Mouse (Mus musculus) liver, postnatal 0 days (tissue): ENCODE measurements around the gene Gm45902. TPM values are rescaled to one million over a fixed set of nuclear protein-coding genes. Genes with fewer than 3 reads are reported as not detected.

Experiments
- ATAC-seq: fragments of 200-750 bp; cut with Nextera tagmentation; 2 replicates; pipeline ENCODE4 v1.8.0; 2017; ENCODE audit warnings: mild to moderate bottlenecking, moderate library complexity
- DNase-seq: peaks from one replicate; pipeline ENCODE4 v3.0.0-alpha.2; 2016
- H3K27ac ChIP-seq: fragments of 300-500 bp; sonication (generic); 2 replicates; pipeline ENCODE4 v1.5.1; 2014; ENCODE audit warnings: antibody characterized with exemption, moderate library complexity, mild to moderate bottlenecking, low read depth
- H3K27me3 ChIP-seq: fragments of 300-500 bp; sonication (generic); 2 replicates; pipeline ENCODE4 v1.6.1; 2014; ENCODE audit warnings: low read length, control low read depth, mixed read lengths; ENCODE audit not compliant: insufficient read depth
- H3K36me3 ChIP-seq: fragments of 300-500 bp; sonication (generic); replicated peaks from 2 replicates; pipeline ENCODE4 v1.6.1; 2014; ENCODE audit warnings: mild to moderate bottlenecking, control low read depth, low read length, moderate library complexity, mixed read lengths; ENCODE audit not compliant: insufficient read depth
- H3K4me1 ChIP-seq: fragments of 300-500 bp; sonication (generic); 2 replicates; pipeline ENCODE4 v1.6.1; 2014; ENCODE audit warnings: antibody characterized with exemption, mild to moderate bottlenecking, control low read depth; ENCODE audit not compliant: insufficient read depth
- H3K4me2 ChIP-seq: fragments of 300-500 bp; sonication (generic); 2 replicates; pipeline ENCODE4 v1.6.1; 2014; ENCODE audit warnings: low read depth, mild to moderate bottlenecking, low read length, moderate library complexity, mixed read lengths
- H3K4me3 ChIP-seq: fragments of 300-500 bp; sonication (generic); 2 replicates; pipeline ENCODE4 v1.5.1; 2014; ENCODE audit warnings: low read depth, low read length
- H3K9ac ChIP-seq: fragments of 300-500 bp; sonication (generic); replicated peaks from 2 replicates; pipeline ENCODE4 v1.6.1; 2014; ENCODE audit warnings: mild to moderate bottlenecking, moderate library complexity
- H3K9me3 ChIP-seq: fragments of 300-500 bp; sonication (generic); 2 replicates; pipeline ENCODE4 v1.6.1; 2016; ENCODE audit warnings: mild to moderate bottlenecking, control low read depth, low read length, mixed read lengths
- CTCF ChIP-seq: sonication (generic); IDR thresholded peaks from 2 replicates; pipeline ENCODE4 v1.5.1; 2016; ENCODE audit warnings: antibody characterized with exemption, low read depth
- EP300 ChIP-seq: IDR thresholded peaks from 2 replicates; pipeline ENCODE4 v1.6.1; 2016; ENCODE audit warnings: antibody characterized with exemption, low read depth, mild to moderate bottlenecking
- WGBS: fragments of 180-500 bp; shearing (Covaris S2); extraction: QIAGEN DNeasy Blood & Tissue Kit; methylation state at CpG from one replicate; pipeline ENCODE4 v1.1.7; 2014; ENCODE audit not compliant: insufficient replicate concordance; 5-methylcytosine and 5-hydroxymethylcytosine counted together
- polyA plus RNA-seq: library from polyadenylated mRNA; unstranded; fragments of >200 nt; fragmentation: Nextera tagmentation; extraction: Ambion mirVana; gene quantifications from 2 replicates; pipeline ENCODE4 v1.2.1, GENCODE M21; 2015

The Gm45902 gene
- 0.56 and 1.0 TPM in 2 replicates for polyA plus RNA-seq

DNA sequence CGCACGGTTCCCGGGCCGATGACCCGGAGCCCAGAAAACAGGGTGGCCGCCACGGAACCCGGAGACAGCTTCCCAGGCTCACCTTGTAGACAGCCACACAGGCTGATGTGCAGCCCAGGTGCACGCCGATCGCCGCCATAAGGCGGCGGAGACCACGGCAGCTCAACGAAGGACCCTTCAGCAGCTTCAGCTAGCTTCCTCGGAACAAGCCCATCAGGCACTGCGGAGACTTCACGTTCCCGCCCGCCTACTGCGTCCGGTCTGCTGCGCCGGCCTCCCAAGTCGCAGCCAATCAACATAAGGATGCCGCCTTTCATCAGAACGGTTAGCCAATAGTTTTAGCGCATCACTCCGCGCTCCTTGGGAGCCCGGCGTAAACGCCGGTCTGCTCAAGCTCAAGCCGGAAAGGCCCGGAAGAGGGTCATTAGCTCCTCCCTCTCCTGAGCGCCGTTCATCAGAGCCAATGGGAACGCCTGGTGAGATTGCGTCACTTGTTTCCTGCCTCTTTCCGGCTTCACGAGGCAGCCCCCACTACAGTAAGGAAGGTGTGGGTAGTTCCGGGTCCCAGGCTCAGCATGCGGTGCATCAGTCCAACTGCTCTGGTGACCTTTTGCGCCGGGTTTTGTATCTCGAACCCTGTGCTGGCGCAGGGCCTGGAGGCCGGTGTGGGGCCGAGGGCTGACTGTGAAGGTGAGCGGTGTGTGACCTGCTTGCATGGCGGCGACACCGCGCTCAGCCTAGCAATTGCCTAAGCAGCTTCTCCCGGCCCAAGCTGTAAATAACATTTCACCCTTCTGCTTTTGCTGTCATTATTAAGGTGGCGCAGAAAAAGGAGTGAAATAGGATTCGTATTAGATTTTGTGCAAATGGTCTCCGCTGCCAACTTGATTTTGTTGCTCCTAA, at the start of gene Gm45902, which contains the start of the genes Hspa14 and Cdnf:
Gene Gm45902, minus strand, starts transcription at position 239 of the 903 bp plus-strand sequence.
Gene Hspa14, minus strand, starts transcription at position 263 of the 903 bp plus-strand sequence.
Gene Cdnf, plus strand, starts transcription at position 479 of the 903 bp plus-strand sequence.
- peaks cover 27% of the 10 kb centered on the region for H3K36me3 ChIP-seq
- H3K27me3 ChIP-seq, result no peaks in the 10 kb centered on the region
- ATAC-seq, result peak; percentile 99
- H3K9ac ChIP-seq, result peak within 1 kb of the TSS; percentile 82
- peak within 1 kb of the TSS; percentile 82 for H3K4me2 ChIP-seq
- peaks cover 3% of the 10 kb centered on the region for H3K4me1 ChIP-seq
- DNase-seq, result peak; percentile 95
- TF ChIP-seq CTCF, result no peak
- TF ChIP-seq EP300, result peak; percentile 88
- peak within 1 kb of the TSS; percentile 94 for H3K27ac ChIP-seq
- no peaks in the 10 kb centered on the region for H3K9me3 ChIP-seq
- WGBS, result 2% methylated on average over 60 of the region's 60 CpGs
- H3K4me3 ChIP-seq, result peak within 1 kb of the TSS; percentile 83

DNA sequence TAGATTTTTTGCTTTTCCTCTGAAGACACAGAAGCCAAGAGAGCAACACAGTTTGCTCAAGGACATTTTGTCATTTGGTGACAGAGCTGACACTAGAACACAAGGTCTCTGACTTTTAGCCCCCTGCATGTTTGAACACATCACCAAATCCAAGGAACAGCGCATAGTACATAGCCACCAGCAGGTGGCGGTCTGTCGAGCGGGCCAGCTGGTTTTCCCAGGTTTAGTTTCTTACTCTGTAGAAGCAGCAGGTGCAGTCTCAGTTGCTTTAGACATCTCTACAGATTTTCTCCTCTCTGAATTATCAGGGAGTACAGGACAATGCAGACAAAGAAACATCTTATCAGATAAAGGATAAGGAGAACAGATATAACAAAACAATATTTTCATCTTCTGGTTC, 34.0 kb upstream of the Gm45902 start:
- H3K4me3 ChIP-seq, result no peak overlapping the region
- no peaks in the 10 kb centered on the region for H3K27me3 ChIP-seq
- H3K36me3 ChIP-seq, result no peaks in the 10 kb centered on the region
- no peaks in the 10 kb centered on the region for H3K9me3 ChIP-seq
- no peak overlapping the region for H3K9ac ChIP-seq
- H3K27ac ChIP-seq, result no peak overlapping the region
- DNase-seq, result peak; percentile 56
- 4% methylated on average over 4 of the region's 4 CpGs for WGBS
- peak; percentile 56; the same call in 1 of the 2 replicates for ATAC-seq
- peaks cover 6% of the 10 kb centered on the region; the same call in 1 of the 2 replicates for H3K4me1 ChIP-seq
- H3K4me2 ChIP-seq, result no peak overlapping the region
- TF ChIP-seq EP300 (no peak), CTCF (peak; percentile 87)

DNA sequence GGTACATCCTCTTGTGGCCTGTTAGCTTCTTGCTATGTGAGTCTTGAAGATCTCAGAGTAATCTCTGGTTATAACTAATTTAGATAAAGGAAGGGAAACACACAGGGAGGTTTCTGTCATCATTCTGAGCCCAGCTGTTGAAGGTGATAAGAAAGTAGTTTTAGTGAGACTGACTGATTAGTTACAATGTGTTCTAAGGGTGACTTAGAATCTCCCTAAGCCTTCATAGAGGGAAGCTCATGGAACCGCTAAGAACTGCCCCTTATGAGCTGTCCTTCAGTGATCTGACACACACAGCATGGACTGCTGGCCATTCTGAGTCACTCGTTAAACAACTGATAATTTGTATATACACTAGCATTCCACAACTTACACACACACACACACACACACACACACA, 33.5 kb upstream of the Gm45902 start:
- H3K27ac ChIP-seq, result no peak overlapping the region
- ATAC-seq, result peak; percentile 23; the same call in 1 of the 2 replicates
- H3K27me3 ChIP-seq, result no peaks in the 10 kb centered on the region
- no peaks in the 10 kb centered on the region for H3K36me3 ChIP-seq
- H3K9me3 ChIP-seq, result no peaks in the 10 kb centered on the region
- TF ChIP-seq EP300, result 0 out of 2 replicates have a peak, but pooled peaks have one; percentile 30
- TF ChIP-seq CTCF, result no peak
- no peak overlapping the region for H3K4me3 ChIP-seq
- WGBS, result 42% methylated on average over 2 of the region's 2 CpGs
- H3K9ac ChIP-seq, result no peak overlapping the region
- no peak for DNase-seq
- H3K4me2 ChIP-seq, result no peak overlapping the region
- peaks cover 6% of the 10 kb centered on the region; the same call in 1 of the 2 replicates for H3K4me1 ChIP-seq

DNA sequence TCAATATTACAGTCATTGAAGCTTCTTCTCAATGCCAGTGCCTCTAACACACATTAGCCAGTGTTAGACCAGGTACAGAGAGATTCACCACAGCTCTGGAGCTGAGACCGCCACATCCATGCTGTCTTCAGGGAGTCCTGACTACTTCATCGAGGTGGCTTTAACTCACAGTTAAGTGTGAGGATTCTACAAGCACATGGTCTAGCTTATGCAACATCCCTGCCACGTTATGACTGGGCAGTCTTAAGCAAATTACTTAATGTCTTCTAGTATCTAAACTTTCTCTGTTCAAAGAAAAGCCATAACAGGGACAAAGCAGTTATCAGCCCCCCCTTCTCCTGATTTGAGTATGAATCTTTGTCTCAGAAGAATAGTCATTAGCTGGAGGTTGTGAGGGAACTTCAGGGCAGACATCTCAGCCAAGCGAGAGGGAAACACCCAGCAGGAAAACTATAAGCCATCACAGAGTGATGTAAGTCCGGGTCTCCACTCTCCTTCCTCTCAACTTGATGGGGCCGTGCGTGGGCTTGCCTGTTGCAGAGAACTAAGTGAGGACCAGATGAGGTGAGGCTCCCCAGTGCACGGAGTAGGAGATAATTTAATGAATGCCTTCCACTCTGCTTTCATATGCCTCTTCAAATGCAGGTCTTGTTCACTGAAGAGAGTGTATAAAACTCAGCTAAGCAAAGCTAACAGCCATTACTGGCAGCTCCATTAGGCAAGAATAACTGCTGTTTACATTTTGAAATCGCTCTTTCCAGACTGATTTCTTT, 28.9 kb upstream of the Gm45902 start:
- Histone ChIP-seq H3K4me3 (no peak overlapping the region), H3K27me3 (no peaks in the 10 kb centered on the region), H3K36me3 (no peaks in the 10 kb centered on the region), H3K27ac (no peak overlapping the region), H3K9me3 (no peaks in the 10 kb centered on the region), H3K4me1 (peaks cover 6% of the 10 kb centered on the region; the same call in 1 of the 2 replicates), H3K9ac (no peak overlapping the region), H3K4me2 (peak overlapping the region; percentile 4; the same call in 1 of the 2 replicates)
- DNase-seq (no peak), ATAC-seq (0 out of 2 replicates have a peak, but pooled peaks have one; percentile 15)
- TF ChIP-seq EP300 (no peak), CTCF (no peak)
- 47% methylated on average over 9 of the region's 9 CpGs for WGBS

DNA sequence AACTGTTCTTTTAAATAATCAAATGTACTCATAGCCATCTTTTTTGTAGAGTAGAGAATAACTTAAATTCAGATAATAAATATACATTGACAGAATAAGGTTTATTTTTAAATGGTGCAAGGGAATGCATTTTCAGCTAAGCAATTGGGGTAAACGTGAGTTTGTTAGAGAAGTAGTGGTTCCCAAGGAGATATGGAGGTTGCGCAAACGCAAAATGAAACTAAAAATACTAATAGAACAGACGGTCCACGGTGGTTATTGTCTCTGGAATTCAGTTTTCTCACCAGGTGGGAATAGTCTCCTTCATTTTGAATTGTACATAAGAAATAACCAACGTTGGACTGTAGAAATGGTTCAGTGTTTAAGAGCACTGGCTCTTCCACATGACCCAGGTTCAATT, 13.7 kb upstream of the Gm45902 start:
- Histone ChIP-seq H3K4me3 (peak overlapping the region; percentile 4; the same call in 1 of the 2 replicates), H3K4me1 (no peaks in the 10 kb centered on the region), H3K36me3 (no peaks in the 10 kb centered on the region), H3K9me3 (no peaks in the 10 kb centered on the region), H3K27ac (no peak overlapping the region), H3K9ac (no peak overlapping the region), H3K4me2 (no peak overlapping the region), H3K27me3 (no peaks in the 10 kb centered on the region)
- no peak for ATAC-seq
- TF ChIP-seq EP300 (no peak), CTCF (no peak)
- DNase-seq, result no peak
- WGBS, result 47% methylated on average over 6 of the region's 6 CpGs
